Mouse (Mus musculus): ENCODE measurements around the gene Nkx2-3. TPM values are rescaled to one million over a fixed set of nuclear protein-coding genes. Genes with fewer than 3 reads are reported as not detected.

The Nkx2-3 gene
- polyA plus RNA-seq, 1 experiment: not detected

DNA sequence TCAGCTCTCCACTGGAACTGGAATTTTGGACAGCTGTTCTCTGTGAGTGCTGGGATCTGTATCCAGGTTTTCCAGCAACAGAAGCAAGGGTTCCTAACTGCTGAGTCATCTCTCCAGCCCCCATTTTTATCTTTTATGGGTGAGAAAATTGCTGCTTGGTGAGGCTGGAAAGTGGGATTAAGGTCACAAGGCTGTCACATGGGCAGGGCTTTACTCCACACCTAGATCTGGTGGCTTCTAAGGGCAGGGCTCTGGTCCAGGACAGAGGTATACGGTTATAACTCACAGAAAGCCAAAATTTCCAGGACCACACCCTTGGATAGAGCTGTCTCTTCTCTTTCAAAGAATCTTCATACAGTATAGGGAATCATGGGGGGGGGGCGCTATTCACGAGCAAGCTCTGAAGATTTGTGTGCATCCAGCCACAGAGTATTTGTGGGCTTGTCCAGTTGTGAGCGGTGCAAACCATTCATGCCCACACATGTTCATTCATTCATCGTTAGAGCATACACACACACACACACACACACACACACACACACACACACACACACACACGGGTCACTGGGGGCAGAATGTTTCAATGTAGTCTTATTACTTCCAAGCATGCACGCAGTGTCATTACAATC, 7.5 kb upstream of the Nkx2-3 start:
- Histone ChIP-seq H3K4me1 (ENCODE audit: control insufficient read depth, insufficient read depth, low read length) (no peaks in the 10 kb centered on the region), H3K4me3 (replicated peaks; ENCODE audit: extremely low read depth, low read depth, low read length) (no peak overlapping the region)
- DNase-seq: no peak
- WGBS: 22% methylated on average over 7 of the region's 7 CpGs
- TF ChIP-seq POLR2A (IDR thresholded peaks at IDR 0.05; ENCODE audit: borderline replicate concordance, extremely low read depth, low read depth, low read length): no peak
- no peak for TF ChIP-seq CTCF (IDR thresholded peaks at IDR 0.05; ENCODE audit: insufficient read depth, low read length)

DNA sequence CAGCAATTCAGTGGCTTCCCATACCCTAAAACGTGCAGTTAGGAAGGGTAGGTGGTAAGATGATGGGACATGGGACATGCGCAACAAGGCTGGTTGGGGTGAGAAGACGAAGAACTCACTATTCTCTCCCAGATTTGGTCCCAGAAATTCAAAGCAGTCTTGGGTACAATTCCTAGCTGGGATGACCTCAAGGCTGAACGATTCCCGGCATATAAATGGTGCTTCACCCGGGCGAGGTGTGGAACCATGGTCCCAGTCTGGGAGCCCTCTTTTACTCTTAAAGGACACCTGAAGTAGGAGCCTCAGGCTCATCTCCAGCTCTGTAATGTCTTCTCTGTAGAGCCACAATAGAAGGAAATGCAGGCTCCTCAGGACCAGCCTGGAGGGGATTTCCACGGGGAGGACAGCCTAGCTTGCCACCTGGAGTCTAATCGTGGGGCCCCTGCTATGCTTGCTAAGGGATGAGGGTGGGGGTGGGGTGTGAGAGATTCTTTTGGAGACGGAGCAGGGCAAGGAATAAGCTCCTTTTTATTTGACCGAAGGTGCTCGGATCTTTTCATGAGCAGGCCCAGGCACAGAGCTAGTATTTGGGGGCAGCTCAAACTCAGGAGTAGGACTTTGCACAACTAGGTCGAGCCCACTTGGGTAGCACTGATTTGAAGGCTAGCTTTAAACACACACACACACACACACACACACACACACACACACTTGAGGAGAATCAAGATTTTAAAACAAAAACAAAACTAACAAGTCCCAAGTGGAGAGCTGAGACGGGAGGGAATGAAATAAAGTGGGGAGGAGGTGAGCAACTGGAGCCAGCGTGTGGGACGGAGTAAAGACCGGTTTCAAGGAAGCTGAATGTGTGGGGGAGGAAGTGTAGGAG, 6.2 kb upstream of the Nkx2-3 start:
- TF ChIP-seq POLR2A (IDR thresholded peaks at IDR 0.05; ENCODE audit: borderline replicate concordance, extremely low read depth, low read depth, low read length) (no peak), CTCF (IDR thresholded peaks at IDR 0.05; ENCODE audit: insufficient read depth, low read length) (no peak)
- Histone ChIP-seq H3K4me3 (replicated peaks; ENCODE audit: extremely low read depth, low read depth, low read length) (no peak overlapping the region), H3K4me1 (ENCODE audit: control insufficient read depth, insufficient read depth, low read length) (no peaks in the 10 kb centered on the region)
- DNase-seq: no peak
- 14% methylated on average over 17 of the region's 17 CpGs for WGBS

DNA sequence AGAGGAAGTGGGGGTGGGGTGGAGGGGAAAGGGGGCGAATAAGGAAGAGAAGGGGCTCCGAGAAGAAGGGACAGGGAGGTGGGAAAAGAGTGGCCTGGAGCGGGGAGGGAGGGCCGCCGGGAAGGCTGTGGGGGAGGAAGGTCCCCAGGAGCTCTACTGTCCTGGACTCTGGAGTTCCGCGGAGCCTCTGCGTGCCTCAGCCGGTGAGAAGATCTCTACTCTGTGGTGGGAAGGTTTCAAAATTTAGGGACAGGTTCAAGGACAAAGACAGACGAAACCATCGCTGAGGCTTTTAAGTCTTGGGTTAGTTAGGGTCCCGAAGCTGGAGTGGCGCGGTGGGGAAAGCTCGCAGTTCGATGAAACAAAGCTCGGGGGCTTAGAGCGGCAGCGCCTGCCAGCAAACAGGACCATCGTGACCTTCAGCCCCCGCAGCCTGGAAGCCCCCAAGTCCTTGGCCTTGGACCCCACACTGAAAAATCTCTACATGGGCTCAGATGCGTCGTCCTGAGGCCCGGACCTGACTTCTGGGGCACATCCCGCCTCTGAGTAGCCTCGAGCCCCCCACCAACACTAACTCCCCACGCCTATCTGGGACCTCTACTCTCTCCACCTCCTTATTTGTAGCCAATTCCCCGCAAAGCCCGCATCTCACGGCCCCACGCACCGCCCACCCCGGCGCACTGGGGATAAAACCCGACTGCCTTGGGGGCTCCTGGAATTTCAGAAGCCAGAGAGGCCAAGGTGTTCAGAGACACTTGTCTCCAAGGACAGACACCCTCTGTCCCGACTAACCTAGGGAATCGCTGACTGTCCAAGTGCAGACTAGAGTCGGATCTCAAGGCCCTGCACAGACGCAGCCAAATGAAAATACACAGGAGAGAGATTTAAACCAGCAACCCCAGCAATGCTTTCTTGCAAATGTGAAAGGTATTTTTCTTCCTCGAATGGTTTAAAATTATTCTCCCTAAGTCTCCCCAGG, 5.3 kb upstream of the Nkx2-3 start:
- Histone ChIP-seq H3K4me3 (replicated peaks; ENCODE audit: extremely low read depth, low read depth, low read length) (no peak overlapping the region), H3K4me1 (ENCODE audit: control insufficient read depth, insufficient read depth, low read length) (no peaks in the 10 kb centered on the region)
- 4% methylated on average over 40 of the region's 40 CpGs for WGBS
- TF ChIP-seq POLR2A (IDR thresholded peaks at IDR 0.05; ENCODE audit: borderline replicate concordance, extremely low read depth, low read depth, low read length): no peak
- TF ChIP-seq CTCF (IDR thresholded peaks at IDR 0.05; ENCODE audit: insufficient read depth, low read length): no peak
- no peak for DNase-seq

DNA sequence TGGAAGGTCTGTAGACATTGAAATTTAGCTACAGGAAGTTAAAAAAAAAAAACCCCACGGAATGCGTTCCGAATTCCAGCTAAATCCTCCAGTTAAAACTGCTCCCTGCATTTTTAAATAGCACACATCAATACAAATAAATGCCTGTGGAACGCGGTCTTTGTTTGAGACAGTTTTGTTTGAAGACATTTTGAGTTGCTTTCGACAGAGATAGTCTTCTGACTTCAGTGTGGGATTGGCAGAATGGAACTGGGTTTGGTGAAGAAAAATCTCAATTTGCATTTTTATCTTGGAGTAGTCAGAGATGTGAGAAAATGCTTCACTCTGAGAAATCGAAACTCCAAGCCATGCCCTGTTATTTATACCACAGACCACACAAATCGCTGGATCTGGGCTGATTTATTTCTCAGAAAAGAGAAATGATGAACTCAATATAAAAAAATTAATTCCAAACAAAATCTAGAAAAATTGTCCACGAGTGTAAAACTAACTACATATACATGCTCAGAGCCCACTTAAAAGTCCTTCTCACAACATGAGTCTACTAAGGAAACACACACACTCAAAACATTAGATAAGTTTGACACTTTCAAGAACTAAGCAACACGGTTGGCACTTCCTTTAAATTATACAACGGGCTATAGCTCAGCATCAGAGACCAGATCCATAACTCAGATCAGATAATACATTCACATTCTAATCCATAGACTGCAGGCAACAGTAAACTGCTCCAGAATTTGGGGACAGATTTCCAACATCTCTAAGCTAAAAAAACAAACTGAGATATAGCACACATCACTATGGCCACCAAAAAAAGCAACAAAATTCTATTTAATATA, 4.1 kb upstream of the Nkx2-3 start:
- 5% methylated on average over 11 of the region's 11 CpGs for WGBS
- Histone ChIP-seq H3K4me3 (replicated peaks; ENCODE audit: extremely low read depth, low read depth, low read length) (no peak overlapping the region), H3K4me1 (ENCODE audit: control insufficient read depth, insufficient read depth, low read length) (peaks cover 3% of the 10 kb centered on the region; the same call in 1 of the 2 replicates)
- DNase-seq: no peak
- TF ChIP-seq CTCF (IDR thresholded peaks at IDR 0.05; ENCODE audit: insufficient read depth, low read length) (no peak), POLR2A (IDR thresholded peaks at IDR 0.05; ENCODE audit: borderline replicate concordance, extremely low read depth, low read depth, low read length) (no peak)

DNA sequence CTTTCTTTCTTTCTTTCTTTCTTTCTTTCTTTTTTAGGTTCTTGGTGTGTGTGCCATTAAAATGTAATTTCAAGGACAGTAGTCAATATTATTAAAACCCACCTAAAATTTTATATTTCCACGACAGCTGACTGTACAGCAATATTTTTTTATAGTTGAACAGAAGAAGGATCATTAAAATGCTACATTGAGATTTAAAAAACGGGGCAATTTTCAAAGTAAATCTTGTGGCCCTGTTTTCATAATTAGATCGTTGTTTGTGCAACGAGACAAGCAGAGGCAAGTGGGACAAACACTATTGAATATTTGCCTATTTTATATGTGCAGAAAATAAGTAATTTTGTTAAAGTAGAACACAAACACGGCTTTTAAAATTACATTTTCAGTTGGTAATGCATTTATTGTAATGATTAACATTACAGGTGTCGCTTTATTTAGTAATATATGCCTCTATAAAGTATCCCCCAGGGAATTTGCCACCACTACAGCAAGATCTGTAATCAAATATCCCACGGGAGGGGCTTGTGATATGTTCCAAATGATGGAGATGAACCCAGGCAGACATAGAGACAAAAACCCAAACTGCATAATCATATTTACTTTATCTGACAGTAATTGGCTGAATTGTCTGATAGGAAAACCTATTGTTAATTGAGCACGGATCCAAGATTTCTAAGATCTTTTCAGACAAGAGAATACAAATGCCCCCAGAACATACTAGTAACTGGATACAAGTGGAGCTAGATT, 3.2 kb upstream of the Nkx2-3 start:
- TF ChIP-seq POLR2A (IDR thresholded peaks at IDR 0.05; ENCODE audit: borderline replicate concordance, extremely low read depth, low read depth, low read length) (no peak), CTCF (IDR thresholded peaks at IDR 0.05; ENCODE audit: insufficient read depth, low read length) (no peak)
- H3K4me1 ChIP-seq (ENCODE audit: control insufficient read depth, insufficient read depth, low read length): peaks cover 3% of the 10 kb centered on the region; the same call in 1 of the 2 replicates
- 13% methylated on average over 8 of the region's 8 CpGs for WGBS
- H3K4me3 ChIP-seq (replicated peaks; ENCODE audit: extremely low read depth, low read depth, low read length): no peak overlapping the region
- DNase-seq: no peak

DNA sequence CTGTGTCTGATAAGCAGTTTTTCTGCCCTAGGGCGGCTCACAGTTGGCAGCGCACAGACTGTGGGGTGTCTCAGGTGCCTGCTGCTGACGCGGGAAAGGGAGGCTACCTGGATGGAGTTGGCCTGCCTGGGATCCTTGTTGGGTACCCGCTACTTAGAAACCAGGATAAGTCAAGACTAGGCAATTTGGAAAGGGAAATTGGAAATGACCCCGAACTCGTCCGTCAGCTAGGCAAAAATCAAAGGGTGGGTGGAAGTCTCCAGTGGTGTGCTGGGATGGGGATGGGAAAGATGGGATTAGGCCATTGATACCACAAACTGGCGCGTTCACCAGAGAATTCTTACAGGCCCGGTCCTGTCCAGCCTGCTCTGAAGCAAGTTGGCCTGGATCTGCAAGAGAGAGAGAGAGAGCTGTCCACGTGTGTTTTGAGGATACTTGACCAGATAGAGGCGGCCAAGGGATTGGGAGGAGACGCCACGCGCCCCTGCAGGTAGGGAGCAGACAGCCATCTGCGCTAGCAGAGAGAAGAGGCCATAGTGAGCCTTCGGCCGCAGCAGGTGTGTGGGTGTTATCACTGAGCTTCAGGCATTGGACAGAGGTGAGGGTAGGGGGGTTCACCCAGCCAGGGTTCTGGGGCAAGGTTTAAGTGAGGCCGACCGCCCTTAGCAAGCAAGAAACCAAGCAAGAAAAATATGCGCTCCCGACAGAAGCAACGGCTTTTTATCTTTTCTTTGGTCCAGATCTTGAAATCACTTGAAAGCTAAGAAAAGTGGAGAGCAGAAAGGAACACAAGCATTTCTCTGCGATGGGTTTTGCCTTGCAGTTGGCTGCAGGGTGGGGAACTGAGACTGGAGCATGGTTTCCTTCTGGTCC, 2.4 kb upstream of the Nkx2-3 start:
- WGBS: 7% methylated on average over 25 of the region's 25 CpGs
- Histone ChIP-seq H3K4me3 (replicated peaks; ENCODE audit: extremely low read depth, low read depth, low read length) (no peak overlapping the region), H3K4me1 (ENCODE audit: control insufficient read depth, insufficient read depth, low read length) (peaks cover 3% of the 10 kb centered on the region; the same call in 1 of the 2 replicates)
- no peak for TF ChIP-seq POLR2A (IDR thresholded peaks at IDR 0.05; ENCODE audit: borderline replicate concordance, extremely low read depth, low read depth, low read length)
- TF ChIP-seq CTCF (IDR thresholded peaks at IDR 0.05; ENCODE audit: insufficient read depth, low read length): no peak
- DNase-seq: no peak

DNA sequence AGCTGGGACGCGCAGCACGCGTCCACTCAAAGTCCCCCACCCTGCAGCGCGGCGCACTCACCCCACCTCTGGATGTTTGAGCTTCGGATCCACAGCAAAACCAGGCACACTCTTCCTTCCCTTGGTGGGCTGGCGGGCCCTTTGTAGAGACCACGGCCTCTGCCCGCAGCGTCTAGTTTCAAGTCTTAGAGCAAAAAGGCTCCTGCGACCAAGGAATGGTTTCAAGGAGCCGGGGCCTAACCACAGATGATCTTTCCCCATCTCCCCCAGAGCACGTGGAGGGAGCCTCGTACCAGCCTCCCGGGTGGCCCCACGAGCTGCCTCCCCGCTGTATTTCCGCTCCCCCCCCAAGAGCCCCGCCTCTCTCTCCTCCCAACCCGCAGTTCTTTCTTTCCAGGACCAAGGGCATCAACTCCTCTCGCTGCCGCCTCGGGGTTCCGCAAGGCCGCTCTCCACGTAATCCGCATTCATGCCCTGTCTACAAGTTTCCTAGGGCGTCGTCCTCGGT, 1.7 kb upstream of the Nkx2-3 start:
- TF ChIP-seq CTCF (IDR thresholded peaks at IDR 0.05; ENCODE audit: insufficient read depth, low read length): no peak
- TF ChIP-seq POLR2A (IDR thresholded peaks at IDR 0.05; ENCODE audit: borderline replicate concordance, extremely low read depth, low read depth, low read length): no peak
- 4% methylated on average over 32 of the region's 32 CpGs for WGBS
- Histone ChIP-seq H3K4me3 (replicated peaks; ENCODE audit: extremely low read depth, low read depth, low read length) (no peak overlapping the region), H3K4me1 (ENCODE audit: control insufficient read depth, insufficient read depth, low read length) (peaks cover 6% of the 10 kb centered on the region; the same call in 1 of the 2 replicates)
- DNase-seq: no peak

Data from lung, adult 2 months (tissue).